Mouse (Mus musculus): ENCODE measurements at regions not wholly inside any gene's neighbourhood (a gene's known extent, or its start where the extent isn't known, plus 50 kb on each side); places are given as distances from the start of the nearest gene placed in this dataset.

GRCm38 (mm10) chr12:14088960-14089359 lies 62.9 kb downstream of the Fam84a start:
- WGBS = 34% methylated on average over 2 of the region's 2 CpGs
- ATAC-seq (replicated peaks; ENCODE audit: low FRiP score) = no peak

GRCm38 (mm10) chr12:14082771-14083170 lies 69.1 kb downstream of the Fam84a start:
- Histone ChIP-seq H3K4me1 (no peaks in the 10 kb centered on the region), H3K9ac (no peak overlapping the region), H3K9me3 (replicated peaks) (no peaks in the 10 kb centered on the region), H3K27me3 (no peaks in the 10 kb centered on the region), H3K27ac (no peak overlapping the region), H3K4me3 (replicated peaks) (no peak overlapping the region), H3K4me2 (no peak overlapping the region), H3K36me3 (no peaks in the 10 kb centered on the region)
- no peak for ATAC-seq (replicated peaks; ENCODE audit: low FRiP score)
- WGBS = 92% methylated on average over 3 of the region's 3 CpGs

More at GRCm38 (mm10) chr12:14088960-14089359, 62.9 kb downstream of the Fam84a start:
- H3K9me3 ChIP-seq (replicated peaks) = no peaks in the 10 kb centered on the region
- H3K9ac ChIP-seq = no peak overlapping the region
- H3K4me1 ChIP-seq = no peaks in the 10 kb centered on the region
- no peaks in the 10 kb centered on the region for H3K27me3 ChIP-seq
- H3K27ac ChIP-seq = no peak overlapping the region
- H3K4me3 ChIP-seq (replicated peaks) = no peak overlapping the region
- no peaks in the 10 kb centered on the region for H3K36me3 ChIP-seq
- no peak overlapping the region for H3K4me2 ChIP-seq

- H3K27me3 ChIP-seq = no peaks in the 10 kb centered on the region
- 83% methylated on average over 1 of the region's 1 CpGs for WGBS
- no peaks in the 10 kb centered on the region for H3K9me3 ChIP-seq (replicated peaks)
- no peaks in the 10 kb centered on the region for H3K36me3 ChIP-seq
- ATAC-seq (replicated peaks; ENCODE audit: low FRiP score) = no peak
- no peak overlapping the region for H3K4me3 ChIP-seq (replicated peaks)
- no peak overlapping the region for H3K4me2 ChIP-seq
- H3K9ac ChIP-seq = no peak overlapping the region
- no peaks in the 10 kb centered on the region for H3K4me1 ChIP-seq
- no peak overlapping the region for H3K27ac ChIP-seq
Measured at GRCm38 (mm10) chr12:14079892-14080291, 72.0 kb downstream of the Fam84a start.

GRCm38 (mm10) chr12:14069049-14069448 lies 82.8 kb downstream of the Fam84a start:
- no peak overlapping the region for H3K9ac ChIP-seq
- no peak for ATAC-seq (replicated peaks; ENCODE audit: low FRiP score)
- H3K27me3 ChIP-seq = no peaks in the 10 kb centered on the region
- no peaks in the 10 kb centered on the region for H3K36me3 ChIP-seq
- no peak overlapping the region for H3K27ac ChIP-seq
- H3K4me2 ChIP-seq = no peak overlapping the region
- no peaks in the 10 kb centered on the region for H3K4me1 ChIP-seq
- 81% methylated on average over 4 of the region's 4 CpGs for WGBS
- H3K9me3 ChIP-seq (replicated peaks) = no peaks in the 10 kb centered on the region
- H3K4me3 ChIP-seq (replicated peaks) = no peak overlapping the region

- Histone ChIP-seq H3K4me1 (no peaks in the 10 kb centered on the region), H3K27me3 (no peaks in the 10 kb centered on the region), H3K9me3 (replicated peaks) (no peaks in the 10 kb centered on the region), H3K27ac (no peak overlapping the region), H3K9ac (no peak overlapping the region), H3K4me3 (replicated peaks) (no peak overlapping the region), H3K4me2 (no peak overlapping the region), H3K36me3 (no peaks in the 10 kb centered on the region)
- 48% methylated on average over 3 of the region's 3 CpGs for WGBS
- no peak for ATAC-seq (replicated peaks; ENCODE audit: low FRiP score)
Measured at GRCm38 (mm10) chr12:14065401-14065800, 86.5 kb downstream of the Fam84a start.

GRCm38 (mm10) chr12:14063276-14063675 lies 88.6 kb downstream of the Fam84a start:
- no peak overlapping the region for H3K4me2 ChIP-seq
- no peaks in the 10 kb centered on the region for H3K36me3 ChIP-seq
- no peaks in the 10 kb centered on the region for H3K27me3 ChIP-seq
- no peaks in the 10 kb centered on the region for H3K9me3 ChIP-seq (replicated peaks)
- H3K4me3 ChIP-seq (replicated peaks) = no peak overlapping the region
- 80% methylated on average over 4 of the region's 4 CpGs for WGBS
- no peak for ATAC-seq (replicated peaks; ENCODE audit: low FRiP score)
- H3K4me1 ChIP-seq = no peaks in the 10 kb centered on the region
- H3K9ac ChIP-seq = no peak overlapping the region
- no peak overlapping the region for H3K27ac ChIP-seq

GRCm38 (mm10) chr12:14056116-14056515 lies 95.7 kb downstream of the Fam84a start:
- H3K4me3 ChIP-seq (replicated peaks) = no peak overlapping the region
- H3K4me1 ChIP-seq = no peaks in the 10 kb centered on the region
- no peak overlapping the region for H3K4me2 ChIP-seq
- no peak for ATAC-seq (replicated peaks; ENCODE audit: low FRiP score)
- WGBS = 48% methylated on average over 4 of the region's 4 CpGs
- no peaks in the 10 kb centered on the region for H3K9me3 ChIP-seq (replicated peaks)
- no peak overlapping the region for H3K27ac ChIP-seq
- H3K27me3 ChIP-seq = no peaks in the 10 kb centered on the region
- H3K9ac ChIP-seq = no peak overlapping the region
- H3K36me3 ChIP-seq = no peaks in the 10 kb centered on the region

GRCm38 (mm10) chr12:14032363-14032762 lies 119.5 kb downstream of the Fam84a start:
- Histone ChIP-seq H3K27ac (no peak overlapping the region), H3K9ac (no peak overlapping the region), H3K4me3 (replicated peaks) (no peak overlapping the region), H3K4me2 (no peak overlapping the region), H3K9me3 (replicated peaks) (no peaks in the 10 kb centered on the region), H3K36me3 (no peaks in the 10 kb centered on the region), H3K4me1 (no peaks in the 10 kb centered on the region), H3K27me3 (no peaks in the 10 kb centered on the region)
- no peak for ATAC-seq (replicated peaks; ENCODE audit: low FRiP score)
- 78% methylated on average over 1 of the region's 1 CpGs for WGBS

- H3K9ac ChIP-seq = no peak overlapping the region
- no peak overlapping the region for H3K4me3 ChIP-seq (replicated peaks)
- H3K27me3 ChIP-seq = no peaks in the 10 kb centered on the region
- H3K9me3 ChIP-seq (replicated peaks) = no peaks in the 10 kb centered on the region
- no peak for ATAC-seq (replicated peaks; ENCODE audit: low FRiP score)
- H3K4me1 ChIP-seq = no peaks in the 10 kb centered on the region
- no peak overlapping the region for H3K27ac ChIP-seq
- H3K4me2 ChIP-seq = no peak overlapping the region
- H3K36me3 ChIP-seq = no peaks in the 10 kb centered on the region
Measured at GRCm38 (mm10) chr12:14015271-14015670, 136.6 kb downstream of the Fam84a start.

- Histone ChIP-seq H3K4me3 (replicated peaks) (no peak overlapping the region), H3K27ac (no peak overlapping the region), H3K4me1 (no peaks in the 10 kb centered on the region), H3K9ac (no peak overlapping the region), H3K27me3 (no peaks in the 10 kb centered on the region), H3K9me3 (replicated peaks) (no peaks in the 10 kb centered on the region), H3K36me3 (no peaks in the 10 kb centered on the region), H3K4me2 (no peak overlapping the region)
- ATAC-seq (replicated peaks; ENCODE audit: low FRiP score) = no peak
- 57% methylated on average over 1 of the region's 1 CpGs for WGBS
Measured at GRCm38 (mm10) chr12:14005991-14006390, 145.9 kb downstream of the Fam84a start.

- ATAC-seq (replicated peaks; ENCODE audit: low FRiP score) = no peak
- Histone ChIP-seq H3K4me1 (no peaks in the 10 kb centered on the region), H3K36me3 (no peaks in the 10 kb centered on the region), H3K27ac (no peak overlapping the region), H3K27me3 (no peaks in the 10 kb centered on the region), H3K4me3 (replicated peaks) (no peak overlapping the region), H3K9me3 (replicated peaks) (no peaks in the 10 kb centered on the region), H3K4me2 (no peak overlapping the region), H3K9ac (no peak overlapping the region)
- WGBS = 49% methylated on average over 1 of the region's 1 CpGs
Measured at GRCm38 (mm10) chr12:14001672-14002071, 150.2 kb downstream of the Fam84a start.

GRCm38 (mm10) chr12:13984396-13984776 lies 167.5 kb downstream of the Fam84a start:
- WGBS = 91% methylated on average over 1 of the region's 1 CpGs
- Histone ChIP-seq H3K4me1 (no peaks in the 10 kb centered on the region), H3K36me3 (no peaks in the 10 kb centered on the region), H3K9ac (no peak overlapping the region), H3K4me3 (replicated peaks) (no peak overlapping the region), H3K4me2 (no peak overlapping the region), H3K27ac (no peak overlapping the region), H3K27me3 (no peaks in the 10 kb centered on the region), H3K9me3 (replicated peaks) (no peaks in the 10 kb centered on the region)
- no peak for ATAC-seq (replicated peaks; ENCODE audit: low FRiP score)

- Histone ChIP-seq H3K4me1 (no peaks in the 10 kb centered on the region), H3K27ac (no peak overlapping the region), H3K4me2 (no peak overlapping the region), H3K4me3 (replicated peaks) (no peak overlapping the region), H3K9me3 (replicated peaks) (no peaks in the 10 kb centered on the region), H3K36me3 (no peaks in the 10 kb centered on the region), H3K9ac (no peak overlapping the region), H3K27me3 (no peaks in the 10 kb centered on the region)
- ATAC-seq (replicated peaks; ENCODE audit: low FRiP score) = no peak
- WGBS = 61% methylated on average over 7 of the region's 7 CpGs
Measured at GRCm38 (mm10) chr12:13983631-13984395, 168.0 kb downstream of the Fam84a start.

Measured in kidney, embryonic 15.5 days (tissue).